Mouse (Mus musculus): Measurements from ENCODE around the gene Snrpa1.

The Snrpa1 gene

GRCm38 (mm10) chr7:66079364-66080230, 20.8 kb downstream of the Snrpa1 start, which contains the start of gene Selenos:
Gene Selenos (plus strand): TSS chr7:66079649.
- DNase-seq (ENCODE audit: low spot score) = peak; percentile 76

- no peak for DNase-seq (ENCODE audit: low spot score)
Observed at GRCm38 (mm10) chr7:66080231-66080613, 21.4 kb downstream of the Snrpa1 start.

DNA sequence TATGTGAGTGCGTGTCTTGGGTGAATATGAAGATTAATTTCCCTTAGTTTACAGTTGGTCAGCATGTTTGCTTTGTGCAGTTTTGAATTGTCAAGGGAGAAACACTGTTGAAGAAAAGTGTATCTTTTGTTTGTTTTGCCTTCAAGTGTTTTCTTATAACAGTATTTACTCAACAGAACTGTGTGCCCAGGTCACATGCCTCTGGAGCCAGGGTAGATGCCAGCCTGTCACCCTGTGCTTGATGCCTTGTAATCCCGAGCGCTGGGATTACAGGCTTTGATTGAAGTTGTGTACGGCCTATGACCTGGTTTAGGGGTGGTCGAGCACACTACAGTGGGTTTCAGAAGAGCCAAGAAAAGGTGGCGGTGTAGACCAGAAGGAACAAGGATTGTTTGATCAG, 25.0 kb downstream of the Snrpa1 start:
- DNase-seq (ENCODE audit: low spot score) = no peak

GRCm38 (mm10) chr7:66084546-66084945, 25.7 kb downstream of the Snrpa1 start:
- no peak for DNase-seq (ENCODE audit: low spot score)

DNA sequence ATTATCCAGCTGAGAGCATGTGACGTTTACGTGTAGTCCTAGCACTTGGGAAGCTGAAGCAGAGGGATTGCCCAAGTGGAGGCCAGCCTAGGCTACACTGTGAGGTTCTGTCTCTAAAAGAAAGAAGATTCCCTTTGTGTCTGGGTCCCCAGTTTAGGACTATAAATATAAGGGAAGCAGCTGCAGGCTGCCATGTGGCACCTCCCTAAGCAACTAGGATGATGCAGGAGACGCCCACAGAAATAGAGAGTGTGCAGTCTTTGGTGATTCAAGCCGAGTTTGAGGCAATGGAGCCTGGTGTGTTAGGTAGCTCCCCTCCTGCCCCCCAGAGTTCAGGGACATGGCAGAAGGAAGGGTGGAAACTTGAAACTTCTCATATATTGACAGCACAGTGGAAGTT, 28.8 kb downstream of the Snrpa1 start:
- DNase-seq (ENCODE audit: low spot score) = no peak

DNA sequence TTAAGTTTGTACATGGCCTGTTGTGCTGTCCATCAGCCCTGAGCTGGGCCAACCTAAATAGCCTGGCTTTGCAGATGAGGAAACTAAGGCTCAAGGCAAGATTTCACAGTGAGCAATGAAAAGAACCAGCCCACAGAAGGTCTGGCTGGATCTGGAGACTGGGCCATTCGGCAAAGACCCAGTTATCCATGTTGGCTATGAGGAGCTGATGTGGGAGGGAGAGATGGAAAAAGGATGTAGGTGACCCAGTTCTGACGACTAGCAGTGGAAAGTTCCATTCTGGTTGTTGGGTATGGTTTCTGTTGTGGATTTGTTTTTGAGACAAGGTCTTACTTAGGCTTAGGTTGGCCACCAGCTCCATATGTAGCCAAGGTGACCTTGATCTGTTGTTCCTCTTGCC, 29.3 kb downstream of the Snrpa1 start:
- DNase-seq (ENCODE audit: low spot score) = no peak

DNA sequence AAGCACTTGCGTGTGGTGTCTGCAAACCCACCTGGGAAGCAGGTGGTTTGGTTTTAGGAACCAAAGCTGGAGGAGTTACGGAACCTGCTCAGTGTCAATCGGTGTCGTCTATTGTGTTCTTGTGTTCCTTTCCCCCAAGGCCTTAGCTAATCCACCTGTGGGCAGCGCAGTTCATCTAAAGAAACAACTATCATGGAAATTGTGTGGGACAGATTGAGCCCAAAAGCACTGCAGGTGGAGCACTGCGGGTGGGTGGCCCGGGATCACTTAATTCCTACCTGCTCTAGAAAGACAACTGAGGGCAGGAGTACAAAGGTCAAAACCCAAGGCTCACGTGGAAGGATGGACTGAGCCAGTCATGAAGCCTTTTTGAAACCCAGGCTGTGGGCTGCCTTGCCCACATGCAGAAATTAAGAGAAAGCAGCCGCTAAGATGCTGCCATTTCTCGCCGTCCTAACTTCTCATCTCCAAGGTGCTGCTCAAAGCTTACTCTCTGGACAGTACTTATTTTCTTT, 31.9 kb downstream of the Snrpa1 start:
- no peak for DNase-seq (ENCODE audit: low spot score)

DNA sequence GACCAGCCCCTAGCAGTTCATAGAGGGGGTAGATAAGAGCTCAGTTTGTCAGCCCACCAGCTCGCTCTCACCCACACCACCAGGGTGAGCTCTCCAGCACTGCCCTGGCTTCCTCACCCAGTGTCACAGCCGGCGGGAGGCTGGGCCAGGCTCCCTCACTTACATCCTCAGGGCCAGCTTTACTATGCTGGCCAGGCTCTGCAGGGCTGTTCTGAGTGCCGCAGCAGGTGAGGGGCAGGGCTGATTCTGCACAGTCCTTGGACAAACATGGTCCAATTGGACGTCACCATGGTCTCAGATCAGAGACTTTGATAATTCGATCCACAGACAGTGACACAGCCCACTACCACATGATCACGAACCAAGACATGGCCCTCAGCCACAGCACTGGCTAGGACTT, 32.8 kb downstream of the Snrpa1 start:
- no peak for DNase-seq (ENCODE audit: low spot score)

DNA sequence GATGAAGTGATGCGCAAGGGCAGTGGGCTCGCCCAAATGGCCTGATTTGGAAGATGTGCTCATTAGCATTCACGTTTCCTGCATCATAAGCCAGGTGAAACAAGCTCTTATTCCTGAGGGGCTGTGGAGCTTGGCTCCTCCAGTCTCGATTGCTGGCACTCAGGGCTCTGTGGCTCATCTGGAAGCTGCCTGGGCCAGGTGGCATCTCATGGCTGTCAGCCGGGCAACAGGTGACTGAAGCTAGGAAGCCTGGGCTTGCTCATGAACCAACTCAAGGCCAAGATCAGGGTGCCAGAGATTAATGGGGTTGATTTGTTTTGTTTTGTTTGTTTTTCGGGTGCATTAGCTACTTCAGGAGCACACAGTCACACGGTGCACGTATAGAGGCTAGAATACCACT, 33.9 kb downstream of the Snrpa1 start:
- DNase-seq (ENCODE audit: low spot score) = no peak

- no peak for DNase-seq (ENCODE audit: low spot score)
Observed at GRCm38 (mm10) chr7:66094141-66094540, 35.3 kb downstream of the Snrpa1 start.

GRCm38 (mm10) chr7:66098803-66099202, 40.0 kb downstream of the Snrpa1 start:
- no peak for DNase-seq (ENCODE audit: low spot score)

DNA sequence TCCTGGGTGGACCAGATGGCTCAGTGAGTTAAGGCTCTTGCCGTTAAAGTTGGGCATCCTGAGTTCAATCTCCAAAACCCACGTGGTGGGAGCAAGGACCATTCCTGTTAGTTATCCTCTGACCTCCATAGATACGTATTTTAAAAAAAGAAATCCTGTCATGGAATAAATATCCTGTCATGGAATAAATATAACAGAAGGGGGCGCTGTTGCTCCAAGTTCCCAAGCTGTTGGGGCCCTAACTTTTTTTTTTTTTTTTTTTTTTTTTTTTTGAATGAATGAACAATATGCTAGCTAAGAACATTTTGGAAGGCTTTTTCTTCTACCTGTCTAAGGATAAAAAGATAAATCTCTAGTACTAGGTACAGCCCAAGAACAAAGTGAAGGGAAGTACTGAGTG, 43.1 kb downstream of the Snrpa1 start:
- DNase-seq (ENCODE audit: low spot score) = no peak

- no peak for DNase-seq (ENCODE audit: low spot score)
Observed at GRCm38 (mm10) chr7:66104531-66104930, 45.7 kb downstream of the Snrpa1 start.

- DNase-seq (ENCODE audit: low spot score) = no peak
Observed at GRCm38 (mm10) chr7:66105771-66106170, 47.0 kb downstream of the Snrpa1 start.

DNA sequence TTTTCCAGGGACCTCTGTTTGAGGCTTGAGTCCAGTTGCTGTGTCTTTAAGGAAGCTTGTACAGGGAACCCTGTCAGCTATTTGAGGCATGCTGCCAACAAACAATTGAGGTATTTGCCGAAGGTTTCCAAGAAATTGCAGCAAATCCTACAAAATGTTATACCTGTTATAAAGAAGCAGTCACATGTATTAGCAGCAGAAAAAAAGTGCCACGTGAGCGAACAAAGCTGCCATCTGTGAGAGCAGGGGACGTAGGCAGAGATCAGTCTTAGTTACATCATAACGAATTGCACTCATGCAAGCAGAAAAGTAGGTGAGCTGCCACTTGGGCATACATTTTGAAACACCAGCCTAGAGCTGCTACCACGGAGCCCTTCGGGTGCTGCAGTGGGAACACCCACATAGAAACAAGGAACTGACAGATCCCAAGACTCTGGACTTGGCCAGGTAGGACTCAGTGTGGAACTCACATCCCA, 47.8 kb downstream of the Snrpa1 start:
- DNase-seq (ENCODE audit: low spot score) = no peak

- DNase-seq (ENCODE audit: low spot score) = no peak
Observed at GRCm38 (mm10) chr7:66107206-66107605, 48.4 kb downstream of the Snrpa1 start.

GRCm38 (mm10) chr7:66107930-66108329, 49.1 kb downstream of the Snrpa1 start:
- DNase-seq (ENCODE audit: low spot score) = no peak

- DNase-seq (ENCODE audit: low spot score) = peak; percentile 85
Observed at GRCm38 (mm10) chr7:66108961-66109854, 50.4 kb downstream of the Snrpa1 start, which contains the start of gene Chsy1. Gene Chsy1 (plus strand): TSS chr7:66109515.

DNA sequence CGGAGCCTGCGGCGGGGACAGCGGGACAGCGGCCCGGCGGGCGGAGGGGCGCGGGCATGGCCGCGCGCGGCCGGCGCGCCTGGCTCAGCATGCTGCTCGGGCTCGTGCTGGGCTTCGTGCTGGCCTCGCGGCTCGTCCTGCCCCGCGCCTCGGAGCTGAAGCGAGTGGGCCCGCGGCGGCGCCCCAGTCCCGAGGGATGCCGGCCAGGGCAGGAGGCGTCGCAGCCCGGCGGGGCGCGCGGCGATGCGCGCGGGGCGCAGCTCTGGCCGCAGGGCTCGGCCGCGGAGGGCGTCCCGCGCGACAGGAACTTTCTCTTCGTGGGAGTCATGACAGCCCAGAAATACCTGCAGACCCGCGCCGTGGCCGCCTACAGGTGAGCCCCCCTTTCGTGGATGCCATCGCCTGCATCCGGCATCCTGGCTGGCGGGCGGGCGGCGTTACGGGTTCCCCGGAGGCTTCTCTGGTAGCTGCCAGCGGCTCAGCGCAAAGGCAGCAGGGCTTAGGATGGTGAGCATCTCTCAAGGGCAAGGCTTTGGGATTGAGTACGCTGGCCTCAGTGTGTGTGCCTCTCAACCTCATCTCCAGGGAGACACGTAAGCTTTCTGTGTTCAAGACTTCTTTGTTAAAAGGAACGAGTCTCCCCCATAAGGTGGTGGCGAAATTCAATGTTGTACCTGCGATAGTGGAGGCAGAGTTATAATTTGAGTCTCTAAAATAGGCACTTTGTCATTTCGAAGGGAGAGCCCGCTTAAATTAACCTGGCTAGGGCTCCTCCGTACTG, 51.2 kb downstream of the Snrpa1 start:
- peak; percentile 21 for DNase-seq (ENCODE audit: low spot score)

DNA sequence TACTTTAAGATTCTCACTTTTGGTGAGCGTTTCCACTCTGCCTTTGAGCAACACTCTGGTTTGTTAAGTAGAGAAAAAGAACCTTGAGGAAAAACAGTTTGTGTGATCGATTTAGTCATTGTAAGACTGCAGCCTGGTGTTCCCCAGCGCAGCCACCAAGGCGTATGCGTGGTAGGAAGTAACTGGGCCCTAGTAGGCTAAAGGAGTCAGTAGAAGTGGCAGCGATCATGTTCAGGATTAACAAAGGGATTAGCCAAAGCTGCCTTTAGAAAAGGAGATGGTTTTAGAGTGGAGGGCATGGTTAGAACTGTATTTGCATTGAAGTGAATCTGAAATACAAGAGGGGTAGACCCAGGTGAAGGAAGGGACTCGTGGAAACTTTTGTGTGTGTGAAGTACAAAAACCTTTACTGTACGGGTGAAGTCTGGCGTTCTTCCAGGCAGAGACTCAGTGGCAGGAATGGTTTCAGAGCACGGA, 51.9 kb downstream of the Snrpa1 start:
- no peak for DNase-seq (ENCODE audit: low spot score)

- no peak for DNase-seq (ENCODE audit: low spot score)
Observed at GRCm38 (mm10) chr7:66111211-66111610, 52.4 kb downstream of the Snrpa1 start.

DNA sequence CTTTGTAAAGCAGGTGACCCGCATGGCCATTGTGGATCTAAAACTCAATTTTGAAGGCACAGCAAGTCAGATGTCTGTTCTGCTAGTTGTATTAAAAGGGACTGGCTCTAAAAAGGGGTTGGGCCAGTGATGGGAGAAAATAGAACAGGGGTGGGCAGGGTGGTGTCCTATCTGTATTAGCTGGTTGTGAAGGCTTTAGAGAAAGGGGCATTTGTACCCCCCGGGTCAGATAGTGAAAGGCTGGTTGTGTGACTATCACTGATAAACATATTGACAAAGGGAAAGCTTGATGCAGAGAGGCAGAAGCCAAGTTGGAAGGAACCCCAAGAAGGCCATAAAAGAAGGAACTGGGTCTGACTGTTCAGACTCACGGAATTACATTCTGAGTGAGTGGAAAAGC, 54.8 kb downstream of the Snrpa1 start:
- DNase-seq (ENCODE audit: low spot score) = no peak

Measured in ovary, postnatal 10 days (tissue).